Mouse (Mus musculus) mature B cell (primary cell): ENCODE results near the gene Tpm3.

Experiments
- in situ Hi-C: fragments of 300-500 bp; cut with MboI; formaldehyde crosslinking; loops from 2 replicates; pipeline ENCODE4 v1.14.3; 2019

Tpm3 gene

GRCm38 (mm10) chr3:90072294-90072693 lies at the start of gene Tpm3:
Tpm3 (plus strand) TSS chr3:90072649.
- in situ Hi-C loops, result loop anchor here (10.0 kb wide), 1 partner anchor 117 kb away; no protein-coding TSS in a partner anchor

DNA sequence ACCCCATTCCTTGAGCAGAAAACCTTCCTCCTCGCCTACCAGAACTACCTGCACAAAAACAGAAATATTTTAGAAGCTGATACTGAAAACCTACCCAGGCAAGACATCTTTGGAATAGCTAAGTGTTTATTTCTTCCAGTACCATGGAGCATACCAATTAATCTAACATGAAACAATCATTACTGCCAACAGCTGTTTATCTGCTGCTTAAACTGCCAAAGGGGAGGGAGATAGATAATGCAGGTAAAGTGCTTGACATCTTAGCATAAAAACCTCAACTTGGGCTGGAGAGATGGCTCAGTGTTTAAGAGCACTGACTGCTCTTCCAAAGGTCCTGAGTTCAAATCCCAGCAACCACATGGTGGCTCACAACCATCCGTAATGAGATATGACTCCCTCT lies 37.8 kb upstream of the Tpm3 start:
- in situ Hi-C loops, result no loop called here

- in situ Hi-C loops, result no loop called here
Measured at GRCm38 (mm10) chr3:90036263-90036662, 36.2 kb upstream of the Tpm3 start.

DNA sequence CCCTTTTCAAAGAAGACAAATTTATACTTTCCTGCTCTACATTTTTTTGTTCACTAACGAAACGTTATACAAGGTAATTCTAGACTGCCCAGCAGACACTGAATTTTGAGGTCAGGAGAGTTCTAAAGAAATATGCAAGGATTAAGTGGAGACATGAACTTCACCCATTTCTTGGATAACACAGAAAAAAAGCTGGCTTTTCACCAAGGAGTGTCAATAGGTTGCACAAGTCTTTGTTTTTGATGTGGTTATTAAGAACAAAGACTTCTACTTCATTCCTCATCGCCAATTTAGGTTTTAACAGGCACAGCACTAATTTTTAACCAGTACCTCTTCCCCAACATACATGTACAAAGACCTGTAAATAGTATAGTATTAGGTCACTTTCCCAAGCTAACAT lies 22.8 kb upstream of the Tpm3 start:
- in situ Hi-C loops, result no loop called here

- in situ Hi-C loops, result no loop called here
Measured at GRCm38 (mm10) chr3:90051441-90052350, 20.8 kb upstream of the Tpm3 start, which contains the start of gene 4933434E20Rik. 4933434E20Rik (plus strand) TSS chr3:90051636.

GRCm38 (mm10) chr3:90052351-90053241 lies 19.9 kb upstream of the Tpm3 start, which contains the start of gene Ubap2l:
Ubap2l (minus strand) TSS chr3:90052628.
- in situ Hi-C loops, result no loop called here

DNA sequence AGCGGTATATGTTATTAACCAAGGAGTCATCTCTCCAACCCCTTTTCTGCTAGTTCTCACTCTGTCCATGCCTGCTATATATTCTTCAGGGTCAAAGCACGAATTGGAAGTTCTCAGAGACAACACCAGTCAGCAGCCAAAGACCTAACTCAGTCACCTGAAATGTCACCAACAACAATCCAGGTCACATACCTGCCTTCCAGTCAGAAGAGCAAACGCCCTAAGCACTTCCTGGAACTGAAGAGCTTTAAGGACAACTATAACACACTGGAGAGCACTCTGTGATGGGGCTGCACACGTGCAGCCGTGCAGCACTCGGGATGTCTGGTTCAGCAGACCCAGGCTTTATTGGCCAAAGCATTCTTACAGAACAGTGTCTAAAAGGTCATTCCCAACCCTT lies 10.9 kb upstream of the Tpm3 start:
- in situ Hi-C loops, result no loop called here

GRCm38 (mm10) chr3:90062539-90062938 lies 9.9 kb upstream of the Tpm3 start:
- in situ Hi-C loops, result no loop called here

DNA sequence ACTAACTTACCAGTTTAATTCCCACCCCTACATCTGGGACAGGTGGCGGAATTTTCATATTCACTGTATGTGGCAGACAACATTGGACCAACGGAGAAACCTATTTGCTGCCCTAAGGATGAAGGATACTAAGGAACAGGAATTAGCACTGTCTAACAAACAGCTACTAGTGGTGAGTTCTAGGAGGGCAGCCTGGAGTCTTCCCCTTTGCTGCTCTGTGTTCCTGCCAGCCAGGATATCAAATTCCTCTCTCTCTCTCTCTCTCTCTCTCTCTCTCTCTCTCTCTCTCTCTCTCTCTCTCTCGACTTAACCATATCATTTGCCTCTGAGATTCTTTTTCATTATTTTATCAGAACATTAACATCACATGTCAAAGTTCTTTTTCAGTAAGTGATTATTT lies 8.1 kb upstream of the Tpm3 start:
- in situ Hi-C loops, result no loop called here

DNA sequence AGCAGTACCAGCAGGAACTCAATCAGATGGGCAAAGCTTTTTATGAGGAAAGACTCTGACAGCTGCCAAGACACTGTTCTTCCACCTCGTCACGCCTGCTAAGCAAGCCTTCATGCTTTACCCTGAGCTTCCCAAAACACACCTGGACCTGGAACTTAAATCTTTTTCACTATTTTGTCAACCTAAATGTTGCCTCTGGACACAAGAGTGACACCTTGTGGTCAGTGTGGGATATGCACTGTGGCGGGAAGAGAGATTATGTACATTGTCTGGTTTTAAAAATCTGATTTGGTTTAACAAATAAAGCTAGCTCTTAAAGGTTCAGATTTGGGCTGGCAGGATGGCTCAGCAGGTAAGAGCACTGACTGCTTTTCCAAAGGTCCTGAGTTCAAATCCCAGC lies 6.9 kb upstream of the Tpm3 start:
- in situ Hi-C loops, result no loop called here

DNA sequence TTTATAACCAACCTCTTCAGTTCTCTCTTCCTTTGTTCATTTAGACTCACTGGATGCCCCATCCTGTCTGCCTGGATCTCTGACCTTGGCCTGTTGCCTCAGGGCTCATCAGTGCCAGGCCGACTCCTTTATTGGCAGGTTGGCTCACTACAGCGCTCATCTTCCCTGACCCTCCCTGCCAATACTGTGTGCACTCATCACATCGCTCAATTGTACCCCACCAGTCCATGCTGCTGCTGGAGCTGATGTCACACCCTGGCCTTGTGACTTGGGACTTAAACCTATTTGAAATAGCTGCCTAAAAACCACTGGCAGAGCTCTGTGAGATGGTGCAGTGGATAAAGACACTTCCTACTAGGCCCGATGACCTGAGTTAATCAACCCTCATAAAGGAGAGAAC lies 4.6 kb upstream of the Tpm3 start:
- in situ Hi-C loops, result no loop called here

DNA sequence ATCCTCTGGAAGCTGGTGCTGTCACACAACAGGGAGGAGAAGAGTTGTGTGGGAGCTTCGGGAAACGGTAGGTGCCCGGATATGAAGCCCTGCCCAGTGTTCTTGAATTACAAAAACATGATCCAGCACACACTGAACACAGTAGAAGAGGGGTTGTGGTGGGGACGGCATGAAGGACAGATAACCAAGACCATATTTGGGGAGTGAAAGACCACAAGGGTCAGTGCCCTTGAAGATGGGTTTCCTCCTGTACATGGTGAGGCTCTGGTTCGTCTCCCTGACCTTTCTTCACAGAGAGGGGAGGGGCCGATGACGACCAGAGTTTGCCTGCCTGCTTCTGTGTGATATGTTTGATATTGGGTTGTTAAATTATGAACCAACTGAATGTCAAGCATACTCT lies 2.8 kb upstream of the Tpm3 start:
- in situ Hi-C loops, result loop anchor here (10.0 kb wide), 1 partner anchor 115 kb away; no protein-coding TSS in a partner anchor

GRCm38 (mm10) chr3:90076921-90077716 lies 4.7 kb downstream of the Tpm3 start:
- in situ Hi-C loops, result loop anchor here (10.0 kb wide), 1 partner anchor 122 kb away; no protein-coding TSS in a partner anchor

- in situ Hi-C loops, result loop anchor here (10.0 kb wide), 1 partner anchor 123 kb away; no protein-coding TSS in a partner anchor
Measured at GRCm38 (mm10) chr3:90078224-90078623, 5.8 kb downstream of the Tpm3 start.

DNA sequence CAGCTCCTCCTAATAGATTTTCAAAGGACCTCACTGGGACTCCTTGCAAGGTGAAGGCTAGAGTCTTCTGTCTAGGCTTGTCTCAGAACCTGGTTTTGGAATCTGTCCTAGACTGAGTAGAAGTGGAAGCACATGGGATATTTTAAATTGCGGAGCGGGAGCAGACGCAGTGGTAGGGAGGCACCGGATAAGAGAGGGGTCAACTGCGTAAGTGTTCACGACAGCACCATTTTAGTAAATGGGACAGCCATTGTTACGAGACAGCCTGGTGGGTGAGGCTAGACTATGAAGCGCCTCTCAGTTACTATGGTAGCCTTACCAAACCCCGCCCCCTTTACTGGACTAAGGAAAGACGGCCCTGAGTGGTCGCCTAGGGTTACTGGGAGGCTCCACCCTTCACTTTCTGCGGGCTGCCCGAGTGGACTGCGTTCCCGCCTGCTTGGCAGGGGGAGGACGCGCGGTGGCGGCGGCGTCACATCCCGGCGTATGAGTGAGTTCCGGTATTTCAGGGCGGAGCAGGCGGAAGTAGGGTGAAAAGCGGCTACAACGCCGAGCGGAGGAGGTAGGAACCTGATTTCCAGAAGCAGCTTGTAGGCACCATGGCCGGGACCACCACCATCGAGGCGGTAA lies 6.8 kb downstream of the Tpm3 start:
- in situ Hi-C loops, result loop anchor here (10.0 kb wide), 1 partner anchor 124 kb away; no protein-coding TSS in a partner anchor

GRCm38 (mm10) chr3:90079763-90080497 lies 7.5 kb downstream of the Tpm3 start:
- in situ Hi-C loops, result loop anchor here (10.0 kb wide), 1 partner anchor 125 kb away; no protein-coding TSS in a partner anchor

DNA sequence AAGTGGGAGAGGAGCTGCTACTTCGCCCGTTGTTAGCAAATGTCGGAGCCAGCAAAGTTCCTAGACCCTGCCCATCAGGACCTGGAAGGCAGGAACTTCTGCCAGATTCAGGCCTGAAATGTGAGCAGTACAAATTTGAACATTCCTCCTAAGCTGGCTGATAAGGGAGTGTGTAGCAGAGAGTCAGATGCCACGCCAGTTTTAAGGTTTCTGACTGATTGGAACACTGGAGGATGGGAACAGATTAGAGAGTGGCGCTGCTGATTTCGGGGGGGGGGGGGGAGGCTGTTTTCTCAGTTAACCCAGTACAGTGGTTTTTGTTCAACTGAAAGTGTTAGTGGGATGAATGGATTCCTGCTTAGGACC lies 8.0 kb downstream of the Tpm3 start:
- in situ Hi-C loops, result no loop called here

- in situ Hi-C loops, result no loop called here
Measured at GRCm38 (mm10) chr3:90081365-90082240, 9.2 kb downstream of the Tpm3 start.

DNA sequence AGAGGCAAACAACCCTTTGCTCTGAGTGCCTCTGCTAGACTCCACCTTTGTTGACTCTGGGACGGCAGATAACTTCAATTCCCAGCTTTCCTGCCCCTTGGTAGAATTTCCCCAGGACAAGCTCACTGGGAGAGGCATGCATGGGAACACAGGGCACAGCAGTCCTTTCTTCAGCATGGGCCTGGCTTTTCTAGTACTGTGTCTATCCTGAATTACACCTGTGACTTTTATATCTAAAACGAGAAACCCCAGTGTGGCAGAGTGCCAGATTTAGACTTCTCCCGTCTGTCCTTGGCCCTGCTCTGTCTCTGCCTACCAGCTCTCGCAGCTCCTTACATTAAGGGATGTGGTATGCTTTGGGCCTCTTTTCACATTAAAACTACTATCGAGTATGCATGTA lies 10.6 kb downstream of the Tpm3 start:
- in situ Hi-C loops, result no loop called here
